Mouse (Mus musculus) heart, embryonic 16.5 days (tissue): ENCODE data around the gene Sh3pxd2a. TPM values are rescaled to one million over a fixed set of nuclear protein-coding genes. Genes with fewer than 3 reads are reported as not detected.
"Not testable (repeated sequence)": the region's sequence is repeated elsewhere in the genome, so short reads cannot be mapped to it uniquely, and the experiment has no call there.

Experiments used
- ATAC-seq: fragments of 200-750 bp; cut with Nextera tagmentation; replicated peaks from 2 replicates; pipeline ENCODE4 v1.8.0; 2017; ENCODE audit warnings: moderate number of reproducible peaks; ENCODE audit not compliant: insufficient read depth, low FRiP score; ENCODE audit errors: extremely low read depth
- H3K27ac ChIP-seq: fragments of 300-500 bp; sonication (generic); 2 replicates; pipeline ENCODE4 v1.5.1; 2014; ENCODE audit warnings: mild to moderate bottlenecking, low read length, control low read depth, moderate library complexity
- H3K27me3 ChIP-seq: fragments of 300-500 bp; sonication (generic); 2 replicates; pipeline ENCODE4 v1.6.1; 2014; ENCODE audit warnings: low read length, mixed read lengths; ENCODE audit not compliant: control insufficient read depth, insufficient read depth
- H3K36me3 ChIP-seq: fragments of 300-500 bp; sonication (generic); 2 replicates; pipeline ENCODE4 v1.6.1; 2014; ENCODE audit not compliant: control insufficient read depth, insufficient read depth
- H3K4me1 ChIP-seq: fragments of 300-500 bp; sonication (generic); 2 replicates; pipeline ENCODE4 v1.6.1; 2014; ENCODE audit warnings: low read length, mixed read lengths; ENCODE audit not compliant: control insufficient read depth, insufficient read depth
- H3K4me2 ChIP-seq: fragments of 300-500 bp; sonication (generic); 2 replicates; pipeline ENCODE4 v1.6.1; 2014; ENCODE audit warnings: low read depth, mild to moderate bottlenecking, control low read depth, low read length
- H3K4me3 ChIP-seq: fragments of 300-500 bp; sonication (generic); 2 replicates; pipeline ENCODE4 v1.5.1; 2014; ENCODE audit warnings: mild to moderate bottlenecking, control low read depth, low read length
- H3K9ac ChIP-seq: fragments of 300-500 bp; sonication (generic); 2 replicates; pipeline ENCODE4 v1.6.1; 2014; ENCODE audit warnings: low read length, control low read depth
- H3K9me3 ChIP-seq: fragments of 300-500 bp; sonication (generic); replicated peaks from 2 replicates; pipeline ENCODE4 v1.6.1; 2016; ENCODE audit warnings: low read length; ENCODE audit not compliant: control insufficient read depth
- WGBS: fragments of 180-500 bp; shearing (Covaris S2); extraction: QIAGEN DNeasy Blood & Tissue Kit; methylation state at CpG from one replicate; pipeline ENCODE4 v1.1.7; 2014; 5-methylcytosine and 5-hydroxymethylcytosine counted together
- polyA plus RNA-seq: library from polyadenylated mRNA; unstranded; fragments of >200 nt; fragmentation: Nextera tagmentation; extraction: Ambion mirVana; gene quantifications from 2 replicates; pipeline ENCODE4 v1.2.1, GENCODE M21; 2015

Sh3pxd2a gene
- polyA plus RNA-seq, 1 experiment from 2014 or later, result 4.5 TPM

DNA sequence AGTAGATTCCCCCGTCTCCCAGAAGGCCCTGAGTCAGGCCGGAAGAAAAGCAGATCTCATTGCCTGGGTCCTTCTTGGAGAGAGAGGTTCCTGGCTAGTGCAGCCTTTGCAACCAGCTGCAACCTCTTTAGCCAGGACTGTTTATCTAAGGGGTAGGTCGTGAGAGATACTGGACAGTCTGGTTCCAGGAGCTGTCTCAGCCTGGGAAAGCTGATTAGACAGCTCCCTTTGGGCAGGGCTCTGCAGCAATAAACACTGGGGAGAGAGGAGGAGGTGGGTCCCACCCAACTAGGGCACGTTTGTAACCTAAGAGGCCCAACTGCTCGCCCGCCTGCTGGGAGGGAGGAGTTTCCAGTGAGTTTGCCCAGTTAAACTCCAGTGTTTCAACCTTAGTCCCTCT lies 61.2 kb downstream of the Sh3pxd2a start:
- no peak overlapping the region for H3K9ac ChIP-seq
- H3K36me3 ChIP-seq, result 0 out of 2 replicates have a peak, but pooled peaks cover 3% of the 10 kb centered on the region
- peaks cover 44% of the 10 kb centered on the region for H3K4me1 ChIP-seq
- H3K4me3 ChIP-seq, result no peak overlapping the region
- H3K9me3 ChIP-seq, result no peaks in the 10 kb centered on the region
- WGBS, result 14% methylated on average over 6 of the region's 6 CpGs
- peak overlapping the region; percentile 85 for H3K27ac ChIP-seq
- ATAC-seq, result peak; percentile 82
- no peaks in the 10 kb centered on the region for H3K27me3 ChIP-seq
- H3K4me2 ChIP-seq, result peak overlapping the region; percentile 4; the same call in 1 of the 2 replicates

GRCm38 (mm10) chr19:47402544-47402943 lies 61.7 kb downstream of the Sh3pxd2a start:
- WGBS, result 50% methylated on average over 4 of the region's 4 CpGs
- no peaks in the 10 kb centered on the region for H3K9me3 ChIP-seq
- no peaks in the 10 kb centered on the region for H3K27me3 ChIP-seq
- no peak overlapping the region for H3K4me2 ChIP-seq
- peak overlapping the region; percentile 85 for H3K27ac ChIP-seq
- no peak overlapping the region for H3K9ac ChIP-seq
- peaks cover 44% of the 10 kb centered on the region for H3K4me1 ChIP-seq
- H3K36me3 ChIP-seq, result peaks cover 2% of the 10 kb centered on the region
- ATAC-seq, result no peak
- H3K4me3 ChIP-seq, result no peak overlapping the region

DNA sequence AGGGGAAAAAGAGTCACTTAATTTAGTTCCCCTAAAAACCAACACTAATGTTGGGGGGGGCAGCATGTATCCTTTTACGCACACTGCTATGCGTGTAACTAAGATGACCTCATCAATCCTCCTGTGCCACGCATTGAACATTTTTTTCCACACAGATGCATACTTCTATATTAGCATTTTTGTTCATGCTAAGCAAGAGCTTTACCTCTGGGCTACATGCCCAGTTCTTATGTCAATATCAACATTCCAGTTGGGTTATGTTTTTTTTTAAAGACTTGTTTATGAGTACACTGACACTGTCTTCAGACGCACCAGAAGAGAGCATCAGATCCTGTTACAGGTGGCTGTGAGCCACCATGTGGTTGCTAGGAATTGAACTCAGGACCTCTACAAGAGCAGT lies 64.5 kb downstream of the Sh3pxd2a start:
- no peak overlapping the region for H3K9ac ChIP-seq
- peaks cover 4% of the 10 kb centered on the region for H3K36me3 ChIP-seq
- H3K4me3 ChIP-seq, result no peak overlapping the region
- H3K27me3 ChIP-seq, result no peaks in the 10 kb centered on the region
- H3K4me1 ChIP-seq, result peaks cover 39% of the 10 kb centered on the region
- no peak overlapping the region for H3K27ac ChIP-seq
- 66% methylated on average over 4 of the region's 4 CpGs for WGBS
- H3K4me2 ChIP-seq, result no peak overlapping the region
- no peaks in the 10 kb centered on the region for H3K9me3 ChIP-seq
- no peak for ATAC-seq

GRCm38 (mm10) chr19:47399029-47399428 lies 65.2 kb downstream of the Sh3pxd2a start:
- H3K27ac ChIP-seq, result no peak overlapping the region
- 94% methylated on average over 11 of the region's 11 CpGs for WGBS
- no peak for ATAC-seq
- H3K4me1 ChIP-seq, result peaks cover 37% of the 10 kb centered on the region
- H3K9ac ChIP-seq, result no peak overlapping the region
- no peaks in the 10 kb centered on the region for H3K27me3 ChIP-seq
- no peak overlapping the region for H3K4me2 ChIP-seq
- H3K4me3 ChIP-seq, result no peak overlapping the region
- H3K9me3 ChIP-seq, result no peaks in the 10 kb centered on the region
- H3K36me3 ChIP-seq, result peaks cover 4% of the 10 kb centered on the region

DNA sequence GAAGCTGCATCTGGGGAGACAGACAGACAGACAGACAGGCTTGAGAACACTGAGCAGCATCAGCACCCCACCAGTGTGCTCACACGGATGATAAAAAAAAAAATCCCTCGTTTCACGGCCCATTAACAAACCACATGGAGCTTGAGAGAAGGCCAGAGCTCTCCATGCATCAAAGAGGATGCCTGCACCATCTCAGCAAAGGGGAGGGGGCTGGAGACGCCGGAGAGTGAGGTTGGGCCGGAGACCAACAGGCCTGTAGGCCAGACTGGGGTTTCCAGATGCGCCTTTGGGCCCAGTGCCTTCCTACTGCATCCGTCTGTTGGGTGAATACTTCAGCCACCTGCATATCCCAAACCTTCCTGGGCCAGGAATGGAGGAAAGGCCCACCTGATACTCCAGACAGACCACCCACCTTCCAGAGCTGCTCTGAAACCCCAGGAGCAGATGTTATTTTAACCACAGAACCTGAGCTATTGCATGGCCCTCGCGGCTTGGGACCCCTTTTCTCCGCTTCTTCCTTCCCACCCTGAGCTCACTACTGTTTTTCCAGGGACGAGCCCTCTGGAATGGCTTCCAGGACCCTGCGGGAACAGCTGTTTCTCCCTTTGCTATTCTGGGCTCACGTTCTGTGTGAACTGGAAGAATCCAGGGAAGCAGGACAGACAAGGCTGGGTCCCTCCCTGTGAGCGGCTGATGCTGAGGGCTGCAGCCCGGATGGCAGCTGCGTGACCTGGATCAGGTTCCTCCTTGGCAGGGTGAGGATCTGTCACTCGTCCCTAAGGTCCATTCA lies 66.1 kb downstream of the Sh3pxd2a start:
- no peak for ATAC-seq
- Histone ChIP-seq H3K36me3 (peaks cover 4% of the 10 kb centered on the region), H3K9ac (no peak overlapping the region), H3K4me3 (no peak overlapping the region), H3K9me3 (no peaks in the 10 kb centered on the region), H3K27ac (peak overlapping the region; percentile 70), H3K27me3 (no peaks in the 10 kb centered on the region), H3K4me1 (peaks cover 28% of the 10 kb centered on the region), H3K4me2 (no peak overlapping the region)
- WGBS, result 60% methylated on average over 18 of the region's 18 CpGs

DNA sequence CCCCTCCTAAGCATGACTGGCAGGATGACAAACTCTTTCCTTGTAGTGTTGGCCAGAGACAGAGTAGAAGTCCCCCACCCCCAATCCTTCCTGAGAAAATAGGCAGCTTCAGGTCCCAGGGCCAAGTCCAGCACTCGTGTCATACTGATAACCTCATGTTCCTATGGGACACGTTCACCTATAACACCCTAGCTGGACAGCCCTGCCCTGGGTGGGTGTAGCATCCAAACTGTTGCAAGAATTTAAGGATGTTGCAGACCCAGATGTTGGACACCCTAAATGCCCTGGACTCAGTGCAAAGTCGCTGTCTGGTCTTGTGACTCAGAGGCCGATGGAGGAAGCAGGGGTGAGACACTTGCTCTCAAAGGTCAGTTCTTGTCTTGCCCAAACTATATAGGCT lies 68.9 kb downstream of the Sh3pxd2a start:
- H3K4me1 ChIP-seq, result peaks cover 13% of the 10 kb centered on the region
- no peak for ATAC-seq
- no peak overlapping the region for H3K9ac ChIP-seq
- H3K27me3 ChIP-seq, result no peaks in the 10 kb centered on the region
- no peak overlapping the region for H3K4me3 ChIP-seq
- H3K9me3 ChIP-seq, result no peaks in the 10 kb centered on the region
- no peak overlapping the region for H3K4me2 ChIP-seq
- 51% methylated on average over 4 of the region's 4 CpGs for WGBS
- peaks cover 4% of the 10 kb centered on the region for H3K36me3 ChIP-seq
- H3K27ac ChIP-seq, result no peak overlapping the region

- H3K27me3 ChIP-seq, H3K4me3 ChIP-seq, ATAC-seq, H3K4me2 ChIP-seq, H3K9ac ChIP-seq, H3K27ac ChIP-seq, H3K36me3 ChIP-seq, H3K9me3 ChIP-seq: not testable (repeated sequence)
- H3K4me1 ChIP-seq, result peaks cover 13% of the 10 kb centered on the region
- WGBS, result 91% methylated on average over 1 of the region's 1 CpGs
These were observed 69.4 kb downstream of the Sh3pxd2a start for GRCm38 (mm10) chr19:47394781-47395180.

DNA sequence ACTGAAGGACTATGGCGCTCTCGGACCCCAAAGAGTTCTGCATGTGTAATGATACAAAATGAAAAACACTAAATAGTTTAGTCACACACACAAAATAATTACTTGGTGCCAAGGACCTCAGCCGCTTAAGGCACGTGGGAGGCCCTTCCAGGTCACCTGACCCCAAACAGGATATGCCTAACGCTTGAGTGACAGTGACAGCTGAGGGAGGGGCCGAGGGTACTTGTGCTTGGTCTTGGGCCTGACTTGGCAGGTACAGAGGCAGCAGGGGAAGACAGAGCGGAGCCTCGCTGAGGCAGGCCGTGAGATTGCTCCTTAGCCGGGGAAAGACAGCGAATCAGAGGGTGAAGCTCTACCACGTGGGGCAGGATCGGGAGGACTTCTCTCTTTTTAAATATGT lies 73.3 kb downstream of the Sh3pxd2a start:
- no peak overlapping the region for H3K27ac ChIP-seq
- no peak overlapping the region for H3K9ac ChIP-seq
- H3K4me3 ChIP-seq, result no peak overlapping the region
- peaks cover 31% of the 10 kb centered on the region for H3K4me1 ChIP-seq
- no peaks in the 10 kb centered on the region for H3K9me3 ChIP-seq
- H3K36me3 ChIP-seq, result no peaks in the 10 kb centered on the region; the same call in 1 of the 2 replicates
- no peak overlapping the region for H3K4me2 ChIP-seq
- 83% methylated on average over 13 of the region's 13 CpGs for WGBS
- H3K27me3 ChIP-seq, result no peaks in the 10 kb centered on the region
- ATAC-seq, result no peak

DNA sequence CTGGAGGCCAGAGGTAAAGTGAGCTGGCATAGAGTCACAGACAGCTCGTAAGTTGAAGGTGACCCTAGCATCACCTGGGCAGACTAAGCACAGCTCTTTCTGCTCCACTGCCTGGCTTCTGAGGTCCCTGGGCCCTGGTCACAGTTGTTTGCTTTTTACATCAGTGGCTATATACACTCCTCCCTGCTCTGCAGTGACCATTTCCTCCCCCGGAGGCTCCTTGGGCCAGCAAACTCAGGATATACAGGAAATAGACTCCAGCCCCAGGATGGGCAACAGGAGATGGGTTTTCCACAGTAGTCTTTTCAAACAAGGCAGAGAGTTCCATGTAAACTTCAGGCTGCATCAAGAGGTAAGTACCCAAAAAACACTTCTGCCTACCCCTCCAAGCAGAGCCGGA lies 76.3 kb downstream of the Sh3pxd2a start:
- Histone ChIP-seq H3K9me3 (no peaks in the 10 kb centered on the region), H3K9ac (peak overlapping the region; percentile 27), H3K27me3 (no peaks in the 10 kb centered on the region), H3K27ac (peak overlapping the region; percentile 89), H3K4me1 (peaks cover 32% of the 10 kb centered on the region), H3K36me3 (no peaks in the 10 kb centered on the region), H3K4me2 (peak overlapping the region; percentile 23; the same call in 1 of the 2 replicates), H3K4me3 (no peak overlapping the region)
- ATAC-seq, result peak; percentile 34
- 51% methylated on average over 3 of the region's 3 CpGs for WGBS
